ENCODE assay signal across 9 mouse cellular contexts in the genomic region with DNA sequence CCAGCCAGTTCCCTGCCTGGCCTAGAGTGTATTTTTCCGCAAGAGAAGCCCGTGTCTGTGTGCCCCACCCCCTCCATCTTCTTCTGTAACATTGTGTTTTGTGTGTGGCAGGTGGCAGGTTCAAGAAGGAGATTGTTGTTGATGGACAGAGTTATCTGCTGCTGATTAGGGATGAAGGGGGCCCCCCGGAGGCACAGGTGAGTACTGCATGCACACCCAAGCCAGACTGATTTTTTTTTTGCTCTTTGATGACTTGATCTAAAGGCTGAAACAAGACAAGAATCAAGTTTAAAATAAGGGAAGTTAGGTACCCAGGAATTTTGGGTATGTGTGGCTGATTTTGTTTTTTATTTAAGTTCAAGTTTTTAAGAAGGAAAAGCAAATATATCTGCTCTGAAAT.
DNase-seq lines count a peak whose midpoint lies in the region; ATAC-seq lines count a peak whose summit lies in the region.
"Had no signal": no experiment of that assay in that cellular context is flagged by ENCODE, and none has a peak within 500 bp of the region (broad histone marks: within the 10 kb centered on the region; RNA-seq: fewer than 3 reads in every experiment).

No protein-coding gene starts in this region.

- H3K36me3 ChIP-seq in hindbrain, embryonic 12.5 days, result peaks cover 25% of the 10 kb centered on the region
- H3K36me3 ChIP-seq in neural tube, embryonic 14.5 days (ENCODE audit: control insufficient read depth, insufficient read depth, low read length), result no peaks in the 10 kb centered on the region; the same call in 1 of the 2 replicates

- intact Hi-C loops in gastrocnemius, postnatal 14 days (cut with DNase I; ENCODE audit: low total_unique reads), result no loop called here
- intact Hi-C loops in heart, postnatal 10 days (cut with DNase I), result no loop called here

- H3K4me2 ChIP-seq in hindbrain, embryonic 12.5 days (replicated peaks), result no peak overlapping the region
- no peak overlapping the region for H3K4me2 ChIP-seq in neural tube, embryonic 14.5 days (ENCODE audit: low read depth, low read length)

- H3K4me1 ChIP-seq in hindbrain, embryonic 12.5 days, result peaks cover 13% of the 10 kb centered on the region
- 0 out of 2 replicates have a peak, but pooled peaks cover 3% of the 10 kb centered on the region for H3K4me1 ChIP-seq in neural tube, embryonic 14.5 days (ENCODE audit: control insufficient read depth, insufficient read depth, low read length)

- peak; percentile 35 for DNase-seq in gastrocnemius, postnatal 14 days
- no peak for DNase-seq in gastrocnemius, adult 18-20 months (ENCODE audit: low spot score)
- DNase-seq in right cerebral cortex, adult 18-20 months, result peak; percentile 40
- DNase-seq in right cerebral cortex, postnatal 10 days (ENCODE audit: low spot score in 2 of 2), result no peak
- no peak for DNase-seq in heart, postnatal 10 days
- no peak for DNase-seq in urinary bladder, adult 2 months (ENCODE audit: low spot score)

- no peaks in the 10 kb centered on the region for H3K9me3 ChIP-seq in hindbrain, embryonic 12.5 days (replicated peaks)
- H3K9me3 ChIP-seq in neural tube, embryonic 14.5 days (ENCODE audit: control insufficient read depth, low read length), result no peaks in the 10 kb centered on the region

- H3K27me3 ChIP-seq in hindbrain, embryonic 12.5 days, result no peaks in the 10 kb centered on the region
- H3K27me3 ChIP-seq in neural tube, embryonic 14.5 days (ENCODE audit: control insufficient read depth, insufficient read depth, low read length), result no peaks in the 10 kb centered on the region
- H3K27me3 ChIP-seq: Patski had no signal

- H3K9ac ChIP-seq in hindbrain, embryonic 12.5 days, result no peak overlapping the region
- H3K9ac ChIP-seq in neural tube, embryonic 14.5 days (replicated peaks; ENCODE audit: low read depth, low read length), result no peak overlapping the region

- no peak overlapping the region for H3K4me3 ChIP-seq in hindbrain, embryonic 12.5 days
- H3K4me3 ChIP-seq in neural tube, embryonic 14.5 days (ENCODE audit: low read depth, low read length), result no peak overlapping the region

- peak overlapping the region; percentile 60; the same call in 1 of the 2 replicates for H3K27ac ChIP-seq in hindbrain, embryonic 12.5 days
- peak overlapping the region; percentile 3; the same call in 1 of the 2 replicates for H3K27ac ChIP-seq in neural tube, embryonic 14.5 days (ENCODE audit: low read depth, low read length)

- 56% methylated on average over 3 of the region's 3 CpGs for WGBS in hindbrain, embryonic 12.5 days
- 60% methylated on average over 3 of the region's 3 CpGs for WGBS in neural tube, embryonic 14.5 days

- no peak for ATAC-seq in hindbrain, embryonic 12.5 days (ENCODE audit: low FRiP score)
- ATAC-seq in neural tube, embryonic 14.5 days (ENCODE audit: low read depth), result no peak
- ATAC-seq: Patski had no signal

Comparison
In these comparisons a context has a peak if more than half of its experiments do, and no peak if none do; other contexts are left out.
1. DNase-seq: peak in gastrocnemius, postnatal 14 days (single experiment) and right cerebral cortex, adult 18-20 months (single experiment); none in gastrocnemius, adult 18-20 months (single experiment), right cerebral cortex, postnatal 10 days (0 of 2), heart, postnatal 10 days (0 of 2) and urinary bladder, adult 2 months (single experiment).